10 mouse cellular contexts compared by ENCODE assay signal in the genomic region with DNA sequence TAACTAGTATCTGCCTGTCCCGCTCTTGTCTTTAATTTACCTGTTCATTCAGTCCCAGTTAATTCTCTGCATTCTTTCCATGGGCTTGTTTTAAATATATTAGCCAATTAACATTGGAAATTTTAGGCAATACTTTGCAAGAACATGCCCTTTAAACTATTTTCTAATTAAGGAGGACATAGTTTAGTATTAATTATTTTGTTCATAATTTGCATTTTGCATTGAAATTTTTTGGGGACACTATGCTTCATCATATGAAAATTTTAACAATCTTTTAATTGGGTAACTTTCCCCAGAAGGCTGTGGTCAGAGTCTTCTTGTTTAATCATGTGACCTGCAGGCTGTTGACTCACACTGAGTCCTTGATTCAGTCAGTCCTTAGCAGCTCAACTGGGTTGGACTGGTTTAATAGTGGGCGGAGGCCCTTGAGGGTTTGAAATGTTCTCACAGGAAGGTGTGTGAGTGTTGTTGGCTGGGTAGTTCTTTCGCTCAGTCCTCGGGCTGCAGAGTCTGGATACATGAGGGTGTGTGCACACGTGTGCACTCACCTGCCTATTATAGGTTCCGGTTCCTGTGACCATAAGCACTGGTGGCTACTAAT.
DNase-seq lines count a peak whose midpoint lies in the region; ATAC-seq lines count a peak whose summit lies in the region.
"Had no signal": no experiment of that assay in that cellular context is flagged by ENCODE, and none has a peak within 500 bp of the region (broad histone marks: within the 10 kb centered on the region; RNA-seq: fewer than 3 reads in every experiment).

No protein-coding gene starts in this region.

- peak; percentile 21; the same call in 1 of the 2 replicates for ATAC-seq in midbrain, embryonic 16.5 days
- no peak for ATAC-seq in midbrain, embryonic 11.5 days (ENCODE audit: low FRiP score)
- peak; percentile 80 for ATAC-seq in kidney, embryonic 16.5 days (ENCODE audit: low FRiP score, low TSS enrichment)
- ATAC-seq in stomach, embryonic 14.5 days (ENCODE audit: insufficient number of reproducible peaks, insufficient read depth, low FRiP score, low read depth) = peak; percentile 75

- H3K9me3 ChIP-seq in midbrain, embryonic 16.5 days (replicated peaks; ENCODE audit: control insufficient read depth, low read length, poor library complexity, severe bottlenecking) = no peaks in the 10 kb centered on the region
- no peaks in the 10 kb centered on the region for H3K9me3 ChIP-seq in midbrain, embryonic 11.5 days (ENCODE audit: control insufficient read depth, low read length)
- no peaks in the 10 kb centered on the region for H3K9me3 ChIP-seq in kidney, embryonic 16.5 days (ENCODE audit: low read length)
- H3K9me3 ChIP-seq in stomach, embryonic 14.5 days (ENCODE audit: control insufficient read depth, low read depth, low read length) = no peaks in the 10 kb centered on the region
- H3K9me3 ChIP-seq: hindbrain, embryonic 15.5 days had no signal

- no peak for DNase-seq in midbrain, embryonic 11.5 days (ENCODE audit: low spot score, missing footprints)
- DNase-seq in adrenal gland, postnatal 36 days = peak; percentile 46 to 51
- no peak for DNase-seq in cerebellum, adult 8-10 months
- no peak for DNase-seq in gastrocnemius, postnatal 10 days
- DNase-seq in left cerebral cortex, adult 18-20 months (ENCODE audit: low spot score in 2 of 2) = no peak
- DNase-seq: midbrain, embryonic 14.5 days had no signal

- 88% methylated on average over 6 of the region's 6 CpGs for WGBS in midbrain, embryonic 16.5 days
- 85% methylated on average over 6 of the region's 6 CpGs for WGBS in midbrain, embryonic 11.5 days
- WGBS in kidney, embryonic 16.5 days = 65% methylated on average over 6 of the region's 6 CpGs
- WGBS in stomach, embryonic 14.5 days = 60% methylated on average over 6 of the region's 6 CpGs

- H3K9ac ChIP-seq in midbrain, embryonic 16.5 days (ENCODE audit: low read depth, low read length) = no peak overlapping the region
- H3K9ac ChIP-seq in midbrain, embryonic 11.5 days (ENCODE audit: low read length) = no peak overlapping the region
- no peak overlapping the region for H3K9ac ChIP-seq in kidney, embryonic 16.5 days (replicated peaks; ENCODE audit: low read length)
- H3K9ac ChIP-seq in stomach, embryonic 14.5 days (replicated peaks; ENCODE audit: low read depth, low read length) = no peak overlapping the region
- H3K9ac ChIP-seq: hindbrain, embryonic 15.5 days had no signal

- H3K4me2 ChIP-seq in midbrain, embryonic 16.5 days (ENCODE audit: low read length) = no peak overlapping the region
- H3K4me2 ChIP-seq in midbrain, embryonic 11.5 days = no peak overlapping the region
- no peak overlapping the region for H3K4me2 ChIP-seq in kidney, embryonic 16.5 days (replicated peaks; ENCODE audit: low read depth, low read length)
- H3K4me2 ChIP-seq in stomach, embryonic 14.5 days (replicated peaks; ENCODE audit: low read depth, low read length) = no peak overlapping the region
- H3K4me2 ChIP-seq: hindbrain, embryonic 15.5 days had no signal

- H3K27me3 ChIP-seq in midbrain, embryonic 16.5 days (ENCODE audit: control insufficient read depth, insufficient read depth, low read depth, low read length) = no peaks in the 10 kb centered on the region
- H3K27me3 ChIP-seq in midbrain, embryonic 11.5 days (ENCODE audit: control insufficient read depth, insufficient read depth, low read length) = no peaks in the 10 kb centered on the region
- H3K27me3 ChIP-seq in kidney, embryonic 16.5 days (ENCODE audit: insufficient read depth, low read length) = no peaks in the 10 kb centered on the region
- no peaks in the 10 kb centered on the region for H3K27me3 ChIP-seq in stomach, embryonic 14.5 days (ENCODE audit: control insufficient read depth, insufficient read depth, low read length)
- H3K27me3 ChIP-seq: hindbrain, embryonic 15.5 days had no signal

- peaks cover 10% of the 10 kb centered on the region; the same call in 1 of the 2 replicates for H3K4me1 ChIP-seq in midbrain, embryonic 16.5 days (ENCODE audit: control insufficient read depth, insufficient read depth, low read length)
- H3K4me1 ChIP-seq in midbrain, embryonic 11.5 days (ENCODE audit: control insufficient read depth, insufficient read depth, low read length) = no peaks in the 10 kb centered on the region
- H3K4me1 ChIP-seq in kidney, embryonic 16.5 days (ENCODE audit: insufficient read depth, low read length) = peaks cover 31% of the 10 kb centered on the region
- H3K4me1 ChIP-seq in stomach, embryonic 14.5 days (ENCODE audit: control insufficient read depth, insufficient read depth, low read length) = no peaks in the 10 kb centered on the region

- no peaks in the 10 kb centered on the region for H3K36me3 ChIP-seq in midbrain, embryonic 16.5 days (ENCODE audit: control insufficient read depth, insufficient read depth, low read length)
- H3K36me3 ChIP-seq in midbrain, embryonic 11.5 days (ENCODE audit: control insufficient read depth, insufficient read depth, low read length) = no peaks in the 10 kb centered on the region
- H3K36me3 ChIP-seq in kidney, embryonic 16.5 days (ENCODE audit: insufficient read depth, low read length) = no peaks in the 10 kb centered on the region
- no peaks in the 10 kb centered on the region for H3K36me3 ChIP-seq in stomach, embryonic 14.5 days (ENCODE audit: control insufficient read depth, insufficient read depth, low read length)

- no peak overlapping the region for H3K27ac ChIP-seq in midbrain, embryonic 16.5 days (ENCODE audit: low read length)
- H3K27ac ChIP-seq in midbrain, embryonic 11.5 days (ENCODE audit: low read depth, low read length) = no peak overlapping the region
- H3K27ac ChIP-seq in kidney, embryonic 16.5 days (ENCODE audit: low read length) = peak overlapping the region; percentile 64
- peak overlapping the region; percentile 44; the same call in 1 of the 2 replicates for H3K27ac ChIP-seq in stomach, embryonic 14.5 days (ENCODE audit: low read length)

- no peak overlapping the region for H3K4me3 ChIP-seq in midbrain, embryonic 16.5 days (ENCODE audit: low read depth, low read length)
- no peak overlapping the region for H3K4me3 ChIP-seq in midbrain, embryonic 11.5 days (ENCODE audit: low read depth, low read length)
- no peak overlapping the region for H3K4me3 ChIP-seq in kidney, embryonic 16.5 days (ENCODE audit: low read length)
- no peak overlapping the region for H3K4me3 ChIP-seq in stomach, embryonic 14.5 days (ENCODE audit: low read depth, low read length)
- H3K4me3 ChIP-seq: hindbrain, embryonic 15.5 days had no signal

Comparison
In these comparisons a context has a peak if more than half of its experiments do, and no peak if none do; other contexts are left out.
1. H3K27ac ChIP-seq: peak in kidney, embryonic 16.5 days (single experiment) and stomach, embryonic 14.5 days (single experiment); none in midbrain, embryonic 16.5 days (single experiment) and midbrain, embryonic 11.5 days (single experiment).
2. DNase-seq: peak in adrenal gland, postnatal 36 days (2 of 2); none in midbrain, embryonic 11.5 days (single experiment), cerebellum, adult 8-10 months (single experiment), gastrocnemius, postnatal 10 days (single experiment) and left cerebral cortex, adult 18-20 months (0 of 2).